Mouse (Mus musculus): ENCODE data around the gene Gm20696. TPM values are rescaled to one million over a fixed set of nuclear protein-coding genes. Genes with fewer than 3 reads are reported as not detected.

Gene Gm20696
- polyA plus RNA-seq, 1 experiment from 2014 or later, result 2.5 TPM

DNA sequence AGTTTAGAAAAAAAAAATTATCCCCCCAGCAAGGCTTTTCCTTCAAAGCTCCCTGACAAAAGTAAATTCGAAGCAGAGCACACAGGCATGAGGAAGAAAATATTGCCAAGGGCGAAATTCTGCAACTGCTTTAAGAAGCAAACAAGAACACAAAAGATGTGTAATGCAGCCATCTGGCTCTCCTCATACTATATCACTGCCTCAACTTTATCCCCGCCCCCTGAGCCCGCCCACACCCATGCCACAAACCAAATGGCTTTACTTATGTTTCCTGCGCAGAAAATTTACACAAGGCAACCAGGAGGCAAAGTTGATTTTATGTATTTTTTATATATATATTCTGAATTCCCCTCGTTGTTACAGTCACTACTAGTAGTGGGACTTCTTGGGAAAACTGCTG, 396.7 kb downstream of the Gm20696 start:
- H3K9ac ChIP-seq (replicated peaks; ENCODE audit: low read length), result no peak overlapping the region
- peak; percentile 67 for DNase-seq (ENCODE audit: low spot score)
- H3K4me2 ChIP-seq (ENCODE audit: low read depth, low read length), result no peak overlapping the region
- no peaks in the 10 kb centered on the region for H3K36me3 ChIP-seq (replicated peaks; ENCODE audit: control insufficient read depth, insufficient read depth, low read depth, low read length)
- no peak overlapping the region for H3K27ac ChIP-seq (replicated peaks; ENCODE audit: low read depth, low read length)
- H3K4me3 ChIP-seq (ENCODE audit: low read depth, low read length), result no peak overlapping the region
- 60% methylated on average over 6 of the region's 6 CpGs for WGBS
- H3K27me3 ChIP-seq (ENCODE audit: control insufficient read depth, insufficient read depth, low read length), result no peaks in the 10 kb centered on the region
- no peak for ATAC-seq (replicated peaks; ENCODE audit: insufficient number of reproducible peaks, low FRiP score, low TSS enrichment, low read depth)
- no peaks in the 10 kb centered on the region for H3K9me3 ChIP-seq (replicated peaks; ENCODE audit: control insufficient read depth, low read length)
- peaks cover 6% of the 10 kb centered on the region for H3K4me1 ChIP-seq (ENCODE audit: control insufficient read depth, insufficient read depth, low read length)

DNA sequence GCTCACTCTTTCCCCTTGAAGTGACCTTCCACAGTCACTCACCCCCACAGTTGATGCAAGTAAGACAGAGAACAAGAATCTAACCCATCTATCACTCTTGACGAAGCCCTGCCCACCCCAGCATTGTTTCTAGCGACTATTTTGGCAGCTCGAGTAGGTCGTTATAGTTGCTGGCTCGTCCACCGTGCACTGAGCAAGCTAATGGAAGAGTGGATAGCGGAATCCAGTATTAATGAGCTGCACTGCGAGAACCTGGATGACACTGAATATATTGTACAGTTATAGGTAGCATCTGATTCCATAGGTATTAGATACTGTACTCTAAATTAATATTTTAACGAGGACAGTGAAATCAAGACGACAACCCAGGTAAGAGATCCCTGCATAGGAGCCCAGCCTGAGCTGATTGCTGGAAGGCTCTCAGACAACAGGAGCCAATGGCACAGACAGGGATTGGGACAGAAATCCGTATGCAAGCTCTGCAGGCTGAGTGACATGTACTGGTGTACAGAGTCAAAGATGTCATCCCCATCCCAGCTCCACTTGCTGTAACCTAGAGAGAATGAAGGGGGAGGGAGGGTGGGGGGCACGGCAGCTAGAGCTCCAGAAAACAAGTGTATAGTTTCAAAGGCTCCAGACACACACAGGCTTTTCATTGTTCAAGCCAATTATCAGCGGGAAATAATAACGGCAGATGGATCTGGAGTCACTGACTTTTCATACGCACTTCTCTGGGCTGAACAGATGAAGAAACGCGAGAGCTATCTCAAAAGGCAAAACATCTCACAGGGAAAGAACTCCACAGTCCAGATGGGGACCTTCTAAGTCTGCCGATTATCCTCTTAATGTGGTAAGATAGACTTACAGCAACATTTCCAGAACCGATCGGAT, 398.2 kb downstream of the Gm20696 start:
- ATAC-seq (replicated peaks; ENCODE audit: insufficient number of reproducible peaks, low FRiP score, low TSS enrichment, low read depth), result peak; percentile 47; the same call in 1 of the 2 replicates
- H3K4me3 ChIP-seq (ENCODE audit: low read depth, low read length), result no peak overlapping the region
- H3K27ac ChIP-seq (replicated peaks; ENCODE audit: low read depth, low read length), result no peak overlapping the region
- H3K4me1 ChIP-seq (ENCODE audit: control insufficient read depth, insufficient read depth, low read length), result peaks cover 6% of the 10 kb centered on the region
- DNase-seq (ENCODE audit: low spot score), result peak; percentile 35
- WGBS, result 54% methylated on average over 20 of the region's 20 CpGs
- H3K36me3 ChIP-seq (replicated peaks; ENCODE audit: control insufficient read depth, insufficient read depth, low read depth, low read length), result no peaks in the 10 kb centered on the region
- no peaks in the 10 kb centered on the region for H3K27me3 ChIP-seq (ENCODE audit: control insufficient read depth, insufficient read depth, low read length)
- no peak overlapping the region for H3K4me2 ChIP-seq (ENCODE audit: low read depth, low read length)
- no peaks in the 10 kb centered on the region for H3K9me3 ChIP-seq (replicated peaks; ENCODE audit: control insufficient read depth, low read length)
- H3K9ac ChIP-seq (replicated peaks; ENCODE audit: low read length), result no peak overlapping the region

GRCm38 (mm10) chr6:99265945-99266656, 400.5 kb downstream of the Gm20696 start:
- WGBS, result 18% methylated on average over 13 of the region's 13 CpGs
- H3K9me3 ChIP-seq (replicated peaks; ENCODE audit: control insufficient read depth, low read length), result no peaks in the 10 kb centered on the region
- peak overlapping the region; percentile 2; the same call in 1 of the 2 replicates for H3K27ac ChIP-seq (replicated peaks; ENCODE audit: low read depth, low read length)
- H3K9ac ChIP-seq (replicated peaks; ENCODE audit: low read length), result 0 out of 2 replicates have a peak overlapping the region, but pooled peaks have one; percentile 11
- H3K27me3 ChIP-seq (ENCODE audit: control insufficient read depth, insufficient read depth, low read length), result no peaks in the 10 kb centered on the region
- peaks cover 6% of the 10 kb centered on the region for H3K4me1 ChIP-seq (ENCODE audit: control insufficient read depth, insufficient read depth, low read length)
- ATAC-seq (replicated peaks; ENCODE audit: insufficient number of reproducible peaks, low FRiP score, low TSS enrichment, low read depth) (no peak), DNase-seq (ENCODE audit: low spot score) (peak; percentile 41)
- H3K36me3 ChIP-seq (replicated peaks; ENCODE audit: control insufficient read depth, insufficient read depth, low read depth, low read length), result no peaks in the 10 kb centered on the region
- no peak overlapping the region for H3K4me3 ChIP-seq (ENCODE audit: low read depth, low read length)
- H3K4me2 ChIP-seq (ENCODE audit: low read depth, low read length), result no peak overlapping the region

GRCm38 (mm10) chr6:99265173-99265572, 401.4 kb downstream of the Gm20696 start:
- WGBS, result 31% methylated on average over 4 of the region's 4 CpGs
- Histone ChIP-seq H3K4me3 (ENCODE audit: low read depth, low read length) (no peak overlapping the region), H3K9ac (replicated peaks; ENCODE audit: low read length) (no peak overlapping the region), H3K4me1 (ENCODE audit: control insufficient read depth, insufficient read depth, low read length) (peaks cover 6% of the 10 kb centered on the region), H3K27ac (replicated peaks; ENCODE audit: low read depth, low read length) (no peak overlapping the region), H3K36me3 (replicated peaks; ENCODE audit: control insufficient read depth, insufficient read depth, low read depth, low read length) (no peaks in the 10 kb centered on the region), H3K4me2 (ENCODE audit: low read depth, low read length) (no peak overlapping the region), H3K9me3 (replicated peaks; ENCODE audit: control insufficient read depth, low read length) (no peaks in the 10 kb centered on the region), H3K27me3 (ENCODE audit: control insufficient read depth, insufficient read depth, low read length) (no peaks in the 10 kb centered on the region)
- no peak for DNase-seq (ENCODE audit: low spot score)
- ATAC-seq (replicated peaks; ENCODE audit: insufficient number of reproducible peaks, low FRiP score, low TSS enrichment, low read depth), result no peak

DNA sequence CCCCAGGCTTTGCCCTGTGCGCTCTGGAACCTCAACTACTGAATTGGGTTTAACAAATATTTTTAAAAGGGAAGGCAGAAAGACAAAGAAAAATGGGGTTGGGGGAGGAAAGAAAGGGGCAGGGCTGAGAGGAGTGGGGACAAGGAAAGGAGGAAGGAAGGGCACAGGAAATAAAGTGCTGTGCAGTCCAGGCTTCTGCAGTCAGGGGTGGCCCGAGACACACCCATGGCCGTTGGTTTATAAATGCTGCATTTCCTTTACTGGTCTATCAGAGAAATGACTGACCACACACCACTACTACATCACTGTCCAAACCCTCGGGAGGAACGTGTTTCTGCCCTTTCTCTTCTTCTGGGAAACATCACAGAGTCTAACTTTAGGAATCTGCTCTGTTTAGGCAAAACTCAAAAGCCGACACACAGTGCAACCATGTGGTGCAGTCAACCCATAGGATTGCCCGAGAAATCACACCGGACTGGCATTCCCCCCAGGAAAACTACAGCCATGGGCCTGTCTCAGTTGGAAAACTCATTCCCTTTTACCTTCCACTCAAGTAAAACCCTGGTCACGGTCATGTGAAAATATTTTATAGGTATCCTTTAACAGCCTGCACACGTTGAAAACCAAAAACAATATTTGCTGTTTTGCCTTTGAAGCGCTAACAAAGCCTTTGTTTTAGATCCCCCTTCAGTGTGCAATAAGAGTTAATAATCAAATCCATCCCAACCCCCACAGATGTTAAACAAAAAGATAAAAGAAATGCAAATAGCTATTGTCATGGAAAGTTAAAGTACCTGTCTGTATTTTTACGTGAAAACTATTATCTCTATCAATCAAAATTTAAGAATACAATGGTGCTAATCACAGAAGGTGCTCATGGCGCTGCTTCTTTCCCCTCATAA, 402.2 kb downstream of the Gm20696 start:
- Histone ChIP-seq H3K4me1 (ENCODE audit: control insufficient read depth, insufficient read depth, low read length) (peaks cover 6% of the 10 kb centered on the region), H3K4me3 (ENCODE audit: low read depth, low read length) (no peak overlapping the region), H3K4me2 (ENCODE audit: low read depth, low read length) (no peak overlapping the region), H3K9ac (replicated peaks; ENCODE audit: low read length) (no peak overlapping the region), H3K27me3 (ENCODE audit: control insufficient read depth, insufficient read depth, low read length) (no peaks in the 10 kb centered on the region), H3K27ac (replicated peaks; ENCODE audit: low read depth, low read length) (no peak overlapping the region), H3K36me3 (replicated peaks; ENCODE audit: control insufficient read depth, insufficient read depth, low read depth, low read length) (no peaks in the 10 kb centered on the region), H3K9me3 (replicated peaks; ENCODE audit: control insufficient read depth, low read length) (no peaks in the 10 kb centered on the region)
- DNase-seq (ENCODE audit: low spot score) (no peak), ATAC-seq (replicated peaks; ENCODE audit: insufficient number of reproducible peaks, low FRiP score, low TSS enrichment, low read depth) (no peak)
- WGBS, result 28% methylated on average over 13 of the region's 13 CpGs

DNA sequence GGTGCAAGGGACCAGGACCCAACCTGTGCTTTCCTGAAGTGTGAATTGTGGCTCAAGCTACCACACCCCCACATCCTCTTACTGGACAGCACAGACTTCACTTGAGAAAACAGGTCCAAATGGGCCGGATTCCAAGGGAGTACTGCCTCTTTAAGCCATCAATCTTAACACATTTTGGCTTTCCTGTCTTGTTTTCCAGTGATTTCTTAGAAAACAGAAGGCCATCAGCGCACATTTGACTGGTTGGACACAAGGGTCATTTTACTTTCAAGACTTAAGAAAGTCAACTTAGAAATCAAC, 402.8 kb downstream of the Gm20696 start:
- Histone ChIP-seq H3K36me3 (replicated peaks; ENCODE audit: control insufficient read depth, insufficient read depth, low read depth, low read length) (no peaks in the 10 kb centered on the region), H3K4me2 (ENCODE audit: low read depth, low read length) (no peak overlapping the region), H3K27me3 (ENCODE audit: control insufficient read depth, insufficient read depth, low read length) (no peaks in the 10 kb centered on the region), H3K9me3 (replicated peaks; ENCODE audit: control insufficient read depth, low read length) (no peaks in the 10 kb centered on the region), H3K27ac (replicated peaks; ENCODE audit: low read depth, low read length) (no peak overlapping the region), H3K4me3 (ENCODE audit: low read depth, low read length) (no peak overlapping the region), H3K4me1 (ENCODE audit: control insufficient read depth, insufficient read depth, low read length) (peaks cover 6% of the 10 kb centered on the region), H3K9ac (replicated peaks; ENCODE audit: low read length) (no peak overlapping the region)
- 30% methylated on average over 2 of the region's 2 CpGs for WGBS
- ATAC-seq (replicated peaks; ENCODE audit: insufficient number of reproducible peaks, low FRiP score, low TSS enrichment, low read depth) (no peak), DNase-seq (ENCODE audit: low spot score) (no peak)

DNA sequence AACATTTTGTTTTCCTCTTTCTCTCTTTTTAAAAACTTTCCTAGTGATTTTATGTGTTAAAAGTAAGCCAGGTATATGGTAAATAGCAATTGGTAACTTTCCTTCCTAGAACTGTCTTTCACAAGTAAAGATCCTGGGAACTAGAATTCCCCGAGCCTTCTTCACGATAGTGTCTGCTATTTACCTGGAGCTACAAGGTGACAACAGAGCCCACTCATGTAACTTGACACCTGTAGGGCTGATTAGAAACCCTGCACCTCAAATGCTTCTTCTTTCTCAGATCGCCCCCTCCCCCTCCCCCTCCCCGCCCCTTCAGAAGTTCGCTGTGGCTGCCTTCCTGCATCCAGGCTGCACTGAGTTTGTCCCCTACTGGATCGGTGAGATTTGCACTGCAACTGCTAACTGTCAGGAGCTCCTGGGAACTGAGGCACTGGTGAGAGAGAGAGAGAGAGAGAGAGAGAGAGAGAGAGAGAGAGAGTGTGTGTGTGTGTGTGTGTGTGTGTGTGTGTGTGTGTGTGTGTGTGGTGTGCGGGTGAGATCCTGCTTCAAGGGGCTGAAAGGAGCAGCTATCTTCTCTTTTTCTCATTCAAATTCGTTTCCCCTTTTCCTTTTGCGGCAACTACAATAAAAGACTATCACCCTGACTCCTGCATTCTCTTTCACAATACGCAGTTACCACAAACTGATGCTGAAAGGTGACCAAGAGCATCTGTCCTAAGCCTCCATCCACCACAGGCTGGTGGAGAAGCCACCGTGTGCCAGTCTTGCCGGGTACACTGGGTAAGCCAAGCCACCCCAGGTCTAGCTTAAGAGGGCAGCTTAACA, 403.3 kb downstream of the Gm20696 start:
- peak; percentile 46 for DNase-seq (ENCODE audit: low spot score)
- H3K36me3 ChIP-seq (replicated peaks; ENCODE audit: control insufficient read depth, insufficient read depth, low read depth, low read length), result no peaks in the 10 kb centered on the region
- peaks cover 4% of the 10 kb centered on the region; the same call in 1 of the 2 replicates for H3K4me1 ChIP-seq (ENCODE audit: control insufficient read depth, insufficient read depth, low read length)
- H3K4me2 ChIP-seq (ENCODE audit: low read depth, low read length), result no peak overlapping the region
- H3K27ac ChIP-seq (replicated peaks; ENCODE audit: low read depth, low read length), result no peak overlapping the region
- no peak for ATAC-seq (replicated peaks; ENCODE audit: insufficient number of reproducible peaks, low FRiP score, low TSS enrichment, low read depth)
- no peaks in the 10 kb centered on the region for H3K27me3 ChIP-seq (ENCODE audit: control insufficient read depth, insufficient read depth, low read length)
- 14% methylated on average over 11 of the region's 12 CpGs for WGBS
- no peaks in the 10 kb centered on the region for H3K9me3 ChIP-seq (replicated peaks; ENCODE audit: control insufficient read depth, low read length)
- H3K4me3 ChIP-seq (ENCODE audit: low read depth, low read length), result no peak overlapping the region
- H3K9ac ChIP-seq (replicated peaks; ENCODE audit: low read length), result no peak overlapping the region

Data from embryonic facial prominence, embryonic 11.5 days (tissue).